Mouse (Mus musculus) forebrain, embryonic 15.5 days (tissue): ENCODE results near the gene Srgap1. TPM values are rescaled to one million over a fixed set of nuclear protein-coding genes. Genes with fewer than 3 reads are reported as not detected.

ENCODE experiments used
- ATAC-seq: fragments of 200-750 bp; cut with Nextera tagmentation; replicated peaks from 2 replicates; pipeline ENCODE4 v1.8.0; 2017; ENCODE audit warnings: mild to moderate bottlenecking, moderate TSS enrichment, moderate library complexity
- H3K27ac ChIP-seq: fragments of 300-500 bp; sonication (generic); replicated peaks from 2 replicates; pipeline ENCODE4 v1.5.1; 2015; ENCODE audit warnings: mild to moderate bottlenecking, inconsistent platforms
- H3K27me3 ChIP-seq: fragments of 300-500 bp; sonication (generic); 2 replicates; pipeline ENCODE4 v1.6.1; 2015; ENCODE audit warnings: inconsistent platforms
- H3K36me3 ChIP-seq: fragments of 300-500 bp; sonication (generic); 2 replicates; pipeline ENCODE4 v1.6.1; 2015; ENCODE audit warnings: mild to moderate bottlenecking, inconsistent platforms
- H3K4me1 ChIP-seq: fragments of 300-500 bp; sonication (generic); 2 replicates; pipeline ENCODE4 v1.6.1; 2015; ENCODE audit warnings: inconsistent platforms
- H3K4me2 ChIP-seq: fragments of 300-500 bp; sonication (generic); replicated peaks from 2 replicates; pipeline ENCODE4 v1.6.1; 2015; ENCODE audit warnings: mild to moderate bottlenecking, inconsistent platforms
- H3K4me3 ChIP-seq: fragments of 300-500 bp; sonication (generic); 2 replicates; pipeline ENCODE4 v1.5.1; 2015; ENCODE audit warnings: mild to moderate bottlenecking, inconsistent platforms
- H3K9ac ChIP-seq: fragments of 300-500 bp; sonication (generic); replicated peaks from 2 replicates; pipeline ENCODE4 v1.6.1; 2015; ENCODE audit warnings: mild to moderate bottlenecking, inconsistent platforms
- H3K9me3 ChIP-seq: fragments of 300-500 bp; sonication (generic); 2 replicates; pipeline ENCODE4 v1.6.1; 2016; ENCODE audit warnings: inconsistent platforms
- WGBS: fragments of 180-500 bp; shearing (Covaris S2); methylation state at CpG from one replicate; pipeline ENCODE4 v1.1.7; 2015; ENCODE audit warnings: mixed read lengths; 5-methylcytosine and 5-hydroxymethylcytosine counted together
- polyA plus RNA-seq: library from polyadenylated mRNA; unstranded; fragments of >200 nt; fragmentation: Nextera tagmentation; extraction: Ambion mirVana; gene quantifications from 2 replicates; pipeline ENCODE4 v1.2.1, GENCODE M21; 2015

The Srgap1 gene
- polyA plus RNA-seq, 1 experiment from 2014 or later, result 34.7 TPM

GRCm38 (mm10) chr10:121899706-121900105 is 147.4 kb downstream of the Srgap1 start:
- Histone ChIP-seq H3K27me3 (no peaks in the 10 kb centered on the region), H3K4me2 (no peak overlapping the region), H3K36me3 (no peaks in the 10 kb centered on the region), H3K27ac (no peak overlapping the region), H3K9ac (no peak overlapping the region), H3K4me1 (no peaks in the 10 kb centered on the region), H3K9me3 (no peaks in the 10 kb centered on the region), H3K4me3 (no peak overlapping the region)
- no peak for ATAC-seq
- WGBS, result 77% methylated on average over 6 of the region's 6 CpGs

- Histone ChIP-seq H3K9ac (no peak overlapping the region), H3K9me3 (no peaks in the 10 kb centered on the region), H3K36me3 (no peaks in the 10 kb centered on the region), H3K4me3 (no peak overlapping the region), H3K27me3 (no peaks in the 10 kb centered on the region), H3K4me2 (no peak overlapping the region), H3K27ac (no peak overlapping the region), H3K4me1 (0 out of 2 replicates have a peak, but pooled peaks cover 5% of the 10 kb centered on the region)
- WGBS, result 94% methylated on average over 2 of the region's 2 CpGs
- ATAC-seq, result no peak
Observed at GRCm38 (mm10) chr10:121897835-121898370, 149.2 kb downstream of the Srgap1 start.

GRCm38 (mm10) chr10:121891390-121892067 is 155.6 kb downstream of the Srgap1 start:
- H3K27me3 ChIP-seq, result no peaks in the 10 kb centered on the region
- no peak overlapping the region for H3K4me2 ChIP-seq
- H3K27ac ChIP-seq, result no peak overlapping the region
- H3K9ac ChIP-seq, result no peak overlapping the region
- H3K4me3 ChIP-seq, result no peak overlapping the region
- H3K4me1 ChIP-seq, result peaks cover 12% of the 10 kb centered on the region
- 89% methylated on average over 13 of the region's 13 CpGs for whole genome bisulfite sequencing
- H3K36me3 ChIP-seq, result no peaks in the 10 kb centered on the region
- no peaks in the 10 kb centered on the region for H3K9me3 ChIP-seq
- no peak for ATAC-seq

GRCm38 (mm10) chr10:121890061-121890460 is 157.1 kb downstream of the Srgap1 start:
- Histone ChIP-seq H3K4me2 (no peak overlapping the region), H3K27ac (no peak overlapping the region), H3K27me3 (no peaks in the 10 kb centered on the region), H3K9me3 (no peaks in the 10 kb centered on the region), H3K9ac (no peak overlapping the region), H3K4me1 (peaks cover 27% of the 10 kb centered on the region), H3K36me3 (no peaks in the 10 kb centered on the region), H3K4me3 (no peak overlapping the region)
- ATAC-seq, result no peak
- WGBS, result 55% methylated on average over 6 of the region's 6 CpGs

GRCm38 (mm10) chr10:121886805-121887204 is 160.3 kb downstream of the Srgap1 start:
- no peak overlapping the region for H3K4me2 ChIP-seq
- peak overlapping the region; percentile 46 for H3K27ac ChIP-seq
- no peak overlapping the region for H3K9ac ChIP-seq
- no peaks in the 10 kb centered on the region for H3K9me3 ChIP-seq
- ATAC-seq, result peak; percentile 78
- peaks cover 31% of the 10 kb centered on the region for H3K4me1 ChIP-seq
- no peaks in the 10 kb centered on the region for H3K36me3 ChIP-seq
- no peaks in the 10 kb centered on the region for H3K27me3 ChIP-seq
- 9% methylated on average over 6 of the region's 6 CpGs for WGBS
- H3K4me3 ChIP-seq, result no peak overlapping the region

- H3K4me1 ChIP-seq, result peaks cover 31% of the 10 kb centered on the region
- 9% methylated on average over 9 of the region's 9 CpGs for WGBS
- no peaks in the 10 kb centered on the region for H3K36me3 ChIP-seq
- H3K9me3 ChIP-seq, result no peaks in the 10 kb centered on the region
- peak overlapping the region; percentile 46 for H3K27ac ChIP-seq
- no peak overlapping the region for H3K4me3 ChIP-seq
- H3K9ac ChIP-seq, result no peak overlapping the region
- H3K27me3 ChIP-seq, result no peaks in the 10 kb centered on the region
- ATAC-seq, result no peak
- no peak overlapping the region for H3K4me2 ChIP-seq
Observed at GRCm38 (mm10) chr10:121885512-121886218, 161.4 kb downstream of the Srgap1 start.

- no peaks in the 10 kb centered on the region for H3K27me3 ChIP-seq
- ATAC-seq, result no peak
- WGBS, result 9% methylated on average over 6 of the region's 6 CpGs
- no peaks in the 10 kb centered on the region for H3K36me3 ChIP-seq
- H3K27ac ChIP-seq, result peak overlapping the region; percentile 49
- peaks cover 36% of the 10 kb centered on the region for H3K4me1 ChIP-seq
- no peak overlapping the region; the same call in 1 of the 2 replicates for H3K4me2 ChIP-seq
- no peaks in the 10 kb centered on the region for H3K9me3 ChIP-seq
- H3K4me3 ChIP-seq, result no peak overlapping the region
- H3K9ac ChIP-seq, result no peak overlapping the region
Observed at GRCm38 (mm10) chr10:121882461-121882860, 164.7 kb downstream of the Srgap1 start.

- no peak overlapping the region for H3K4me3 ChIP-seq
- H3K9ac ChIP-seq, result no peak overlapping the region
- no peaks in the 10 kb centered on the region for H3K9me3 ChIP-seq
- H3K4me2 ChIP-seq, result no peak overlapping the region
- no peaks in the 10 kb centered on the region for H3K27me3 ChIP-seq
- WGBS, result 71% methylated on average over 7 of the region's 7 CpGs
- H3K4me1 ChIP-seq, result peaks cover 13% of the 10 kb centered on the region
- no peak for ATAC-seq
- no peaks in the 10 kb centered on the region for H3K36me3 ChIP-seq
- H3K27ac ChIP-seq, result no peak overlapping the region
Observed at GRCm38 (mm10) chr10:121878855-121879254, 168.3 kb downstream of the Srgap1 start.

GRCm38 (mm10) chr10:121877906-121878305 is 169.2 kb downstream of the Srgap1 start:
- Histone ChIP-seq H3K4me1 (peaks cover 13% of the 10 kb centered on the region), H3K9ac (no peak overlapping the region), H3K4me3 (no peak overlapping the region), H3K4me2 (no peak overlapping the region), H3K9me3 (no peaks in the 10 kb centered on the region), H3K36me3 (no peaks in the 10 kb centered on the region), H3K27ac (no peak overlapping the region), H3K27me3 (no peaks in the 10 kb centered on the region)
- ATAC-seq, result no peak
- WGBS, result 67% methylated on average over 9 of the region's 9 CpGs

GRCm38 (mm10) chr10:121873063-121873489 is 174.0 kb downstream of the Srgap1 start:
- Histone ChIP-seq H3K4me2 (no peak overlapping the region), H3K9me3 (0 out of 2 replicates have a peak, but pooled peaks cover 3% of the 10 kb centered on the region), H3K27ac (0 out of 2 replicates have a peak overlapping the region, but pooled peaks have one; percentile 5), H3K4me3 (no peak overlapping the region), H3K36me3 (peaks cover 15% of the 10 kb centered on the region), H3K4me1 (peaks cover 12% of the 10 kb centered on the region), H3K9ac (no peak overlapping the region), H3K27me3 (no peaks in the 10 kb centered on the region)
- WGBS, result 70% methylated on average over 4 of the region's 4 CpGs
- no peak for ATAC-seq

GRCm38 (mm10) chr10:121869941-121870340 is 177.2 kb downstream of the Srgap1 start:
- H3K9me3 ChIP-seq, result 0 out of 2 replicates have a peak, but pooled peaks cover 3% of the 10 kb centered on the region
- H3K4me3 ChIP-seq, result no peak overlapping the region
- H3K4me1 ChIP-seq, result peaks cover 7% of the 10 kb centered on the region
- H3K36me3 ChIP-seq, result peaks cover 15% of the 10 kb centered on the region
- H3K27me3 ChIP-seq, result no peaks in the 10 kb centered on the region
- WGBS, result 55% methylated on average over 8 of the region's 8 CpGs
- no peak overlapping the region for H3K4me2 ChIP-seq
- ATAC-seq, result no peak
- no peak overlapping the region for H3K27ac ChIP-seq
- no peak overlapping the region for H3K9ac ChIP-seq

- Histone ChIP-seq H3K4me2 (no peak overlapping the region), H3K4me3 (no peak overlapping the region), H3K4me1 (peaks cover 5% of the 10 kb centered on the region), H3K9ac (no peak overlapping the region), H3K36me3 (peaks cover 15% of the 10 kb centered on the region), H3K27ac (no peak overlapping the region), H3K27me3 (no peaks in the 10 kb centered on the region), H3K9me3 (0 out of 2 replicates have a peak, but pooled peaks cover 3% of the 10 kb centered on the region)
- no peak for ATAC-seq
- WGBS, result 98% methylated on average over 3 of the region's 3 CpGs
Observed at GRCm38 (mm10) chr10:121868255-121868654, 178.9 kb downstream of the Srgap1 start.
